Comparison of ENCODE assay signal across 27 mouse cellular contexts in the genomic region with DNA sequence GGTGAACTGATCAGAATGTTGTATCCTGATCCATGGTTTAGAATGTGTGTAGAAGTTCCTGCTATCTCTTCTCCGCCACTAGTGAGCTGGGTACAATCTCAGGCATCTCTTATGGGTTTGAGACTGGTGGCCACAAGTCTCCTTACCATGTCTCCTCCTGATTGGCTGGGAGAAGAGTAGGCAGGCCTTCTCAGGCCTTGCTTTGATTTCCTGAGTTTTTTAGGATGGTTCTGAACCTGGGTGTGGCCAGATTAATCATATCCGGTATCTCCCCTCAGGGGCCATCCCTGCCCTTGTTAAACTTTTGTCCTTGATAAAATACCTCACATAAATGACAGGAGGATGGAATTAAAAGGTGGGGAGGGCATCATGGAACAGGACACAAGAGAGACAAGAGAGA.
"Had no signal": no experiment of that assay in that cellular context is flagged by ENCODE, and none has a peak within 500 bp of the region (broad histone marks: within the 10 kb centered on the region; RNA-seq: fewer than 3 reads in every experiment).

No protein-coding gene starts in this region.

- DNase-seq: cerebellum, adult 9-10 months; cerebellum, adult 9-11 months; cerebellum, postnatal 10 days; cerebellum, postnatal 14 days; cerebellum, postnatal 25 days; cerebellum, postnatal 36 days; embryo, embryonic 11 days; forebrain, postnatal 0 days; gastrocnemius, adult 2 months; gastrocnemius, postnatal 10 days; gastrocnemius, postnatal 14 days; gastrocnemius, postnatal 25 days; gastrocnemius, postnatal 36 days; heart, adult 11 months; heart, adult 18-20 months; heart, adult 2 months had no signal

- H3K27me3 ChIP-seq: embryonic facial prominence, embryonic 12.5 days; embryonic facial prominence, embryonic 13.5 days; embryonic facial prominence, embryonic 15.5 days; forebrain, embryonic 12.5 days; forebrain, embryonic 13.5 days; forebrain, embryonic 15.5 days had no signal

- H3K9ac ChIP-seq: embryonic facial prominence, embryonic 12.5 days; embryonic facial prominence, embryonic 13.5 days; embryonic facial prominence, embryonic 15.5 days; forebrain, embryonic 12.5 days; forebrain, embryonic 13.5 days; forebrain, embryonic 15.5 days; forebrain, postnatal 0 days had no signal

- H3K9me3 ChIP-seq: embryonic facial prominence, embryonic 10.5 days; embryonic facial prominence, embryonic 12.5 days; embryonic facial prominence, embryonic 13.5 days; embryonic facial prominence, embryonic 15.5 days; forebrain, embryonic 10.5 days; forebrain, embryonic 12.5 days; forebrain, embryonic 13.5 days; forebrain, embryonic 15.5 days had no signal

- H3K27ac ChIP-seq: embryonic facial prominence, embryonic 10.5 days; embryonic facial prominence, embryonic 12.5 days; embryonic facial prominence, embryonic 13.5 days; embryonic facial prominence, embryonic 15.5 days; forebrain, embryonic 10.5 days; forebrain, embryonic 12.5 days; forebrain, embryonic 13.5 days; forebrain, embryonic 15.5 days; gastrocnemius, adult 2 months; heart, adult 2 months had no signal

- ATAC-seq: forebrain, embryonic 13.5 days; forebrain, embryonic 14.5 days; forebrain, embryonic 15.5 days; forebrain, embryonic 16.5 days; forebrain, postnatal 0 days had no signal

- H3K4me3 ChIP-seq: embryonic facial prominence, embryonic 10.5 days; embryonic facial prominence, embryonic 12.5 days; embryonic facial prominence, embryonic 13.5 days; embryonic facial prominence, embryonic 15.5 days; erythroblast, embryonic 14.5 days; forebrain, embryonic 10.5 days; forebrain, embryonic 12.5 days; forebrain, embryonic 13.5 days; forebrain, embryonic 15.5 days; gastrocnemius, adult 2 months; heart, adult 2 months had no signal

- H3K4me2 ChIP-seq: embryonic facial prominence, embryonic 12.5 days; embryonic facial prominence, embryonic 13.5 days; embryonic facial prominence, embryonic 15.5 days; forebrain, embryonic 12.5 days; forebrain, embryonic 13.5 days; forebrain, embryonic 15.5 days had no signal

- H3K4me1 ChIP-seq: embryonic facial prominence, embryonic 10.5 days; embryonic facial prominence, embryonic 12.5 days; embryonic facial prominence, embryonic 13.5 days; embryonic facial prominence, embryonic 15.5 days; forebrain, embryonic 10.5 days; forebrain, embryonic 12.5 days; forebrain, embryonic 15.5 days had no signal
